Mouse (Mus musculus) lung, embryonic 14.5 days (tissue): ENCODE data around the gene Wipf2. TPM values are rescaled to one million over a fixed set of nuclear protein-coding genes. Genes with fewer than 3 reads are reported as not detected.

Experiments used
- ATAC-seq: fragments of 200-750 bp; cut with Nextera tagmentation; 2 replicates; pipeline ENCODE4 v1.8.0; 2017; ENCODE audit warnings: mild to moderate bottlenecking, moderate TSS enrichment, moderate library complexity; ENCODE audit not compliant: insufficient read depth
- DNase-seq: peaks from one replicate; pipeline ENCODE4 v3.0.0-alpha.2; 2015
- H3K27ac ChIP-seq: fragments of 300-500 bp; sonication (generic); 2 replicates; pipeline ENCODE4 v1.5.1; 2014; ENCODE audit warnings: low read depth, mild to moderate bottlenecking, moderate library complexity
- H3K27me3 ChIP-seq: fragments of 300-500 bp; sonication (generic); 2 replicates; pipeline ENCODE4 v1.6.1; 2014; ENCODE audit warnings: low read length, control low read depth; ENCODE audit not compliant: insufficient read depth
- H3K36me3 ChIP-seq: fragments of 300-500 bp; sonication (generic); 2 replicates; pipeline ENCODE4 v1.6.1; 2014; ENCODE audit warnings: control low read depth; ENCODE audit not compliant: insufficient read depth
- H3K4me1 ChIP-seq: fragments of 300-500 bp; sonication (generic); 2 replicates; pipeline ENCODE4 v1.6.1; 2014; ENCODE audit warnings: antibody characterized with exemption, control low read depth; ENCODE audit not compliant: insufficient read depth
- H3K4me2 ChIP-seq: fragments of 300-500 bp; sonication (generic); 2 replicates; pipeline ENCODE4 v1.6.1; 2014; ENCODE audit warnings: mild to moderate bottlenecking
- H3K4me3 ChIP-seq: fragments of 300-500 bp; sonication (generic); 2 replicates; pipeline ENCODE4 v1.5.1; 2014; ENCODE audit warnings: low read depth, low read length
- H3K9ac ChIP-seq: fragments of 300-500 bp; sonication (generic); 2 replicates; pipeline ENCODE4 v1.6.1; 2014
- H3K9me3 ChIP-seq: fragments of 300-500 bp; sonication (generic); 2 replicates; pipeline ENCODE4 v1.6.1; 2016; ENCODE audit warnings: low read depth, low read length, control low read depth
- CTCF ChIP-seq: IDR thresholded peaks from 2 replicates; pipeline ENCODE4 v1.5.1; 2016; ENCODE audit warnings: antibody characterized with exemption, low read depth
- WGBS: fragments of 180-500 bp; shearing (Covaris S2); extraction: QIAGEN DNeasy Blood & Tissue Kit; methylation state at CpG from one replicate; pipeline ENCODE4 v1.1.7; 2014; 5-methylcytosine and 5-hydroxymethylcytosine counted together
- polyA plus RNA-seq: library from polyadenylated mRNA; unstranded; fragments of >200 nt; fragmentation: Nextera tagmentation; extraction: Ambion mirVana; gene quantifications from 2 replicates; pipeline ENCODE4 v1.2.1, GENCODE M21; 2014

Gene Wipf2
- polyA plus RNA-seq, 1 experiment from 2014 or later: 4.7 TPM

GRCm38 (mm10) chr11:98942923-98943641 lies 79.6 kb downstream of the Wipf2 start:
- no peak for TF ChIP-seq CTCF
- peak overlapping the region; percentile 20; the same call in 1 of the 2 replicates for H3K9ac ChIP-seq
- peak; percentile 90 for DNase-seq
- H3K27ac ChIP-seq: peak overlapping the region; percentile 99
- H3K4me2 ChIP-seq: peak overlapping the region; percentile 94
- ATAC-seq: peak; percentile 39
- peaks cover 77% of the 10 kb centered on the region for H3K4me1 ChIP-seq
- no peaks in the 10 kb centered on the region for H3K27me3 ChIP-seq
- WGBS: 38% methylated on average over 8 of the region's 8 CpGs
- no peak overlapping the region; the same call in 1 of the 2 replicates for H3K4me3 ChIP-seq
- H3K9me3 ChIP-seq: no peaks in the 10 kb centered on the region
- H3K36me3 ChIP-seq: no peaks in the 10 kb centered on the region; the same call in 1 of the 2 replicates

- Histone ChIP-seq H3K36me3 (no peaks in the 10 kb centered on the region; the same call in 1 of the 2 replicates), H3K27ac (peak overlapping the region; percentile 99), H3K4me1 (peaks cover 71% of the 10 kb centered on the region), H3K4me2 (peak overlapping the region; percentile 94), H3K9ac (peak overlapping the region; percentile 1; the same call in 1 of the 2 replicates), H3K27me3 (no peaks in the 10 kb centered on the region), H3K4me3 (no peak overlapping the region), H3K9me3 (no peaks in the 10 kb centered on the region)
- DNase-seq: peak; percentile 68
- 32% methylated on average over 14 of the region's 14 CpGs for WGBS
- no peak for TF ChIP-seq CTCF
- no peak for ATAC-seq
Measured at GRCm38 (mm10) chr11:98943741-98944461, 80.5 kb downstream of the Wipf2 start.

- Histone ChIP-seq H3K9ac (peak overlapping the region; percentile 41; the same call in 1 of the 2 replicates), H3K4me2 (peak overlapping the region; percentile 94), H3K4me3 (no peak overlapping the region), H3K9me3 (no peaks in the 10 kb centered on the region), H3K27me3 (no peaks in the 10 kb centered on the region), H3K4me1 (peaks cover 63% of the 10 kb centered on the region), H3K36me3 (peaks cover 4% of the 10 kb centered on the region; the same call in 1 of the 2 replicates), H3K27ac (peak overlapping the region; percentile 99)
- no peak for TF ChIP-seq CTCF
- ATAC-seq (no peak), DNase-seq (peak; percentile 16)
- WGBS: 20% methylated on average over 11 of the region's 11 CpGs
Measured at GRCm38 (mm10) chr11:98944897-98945604, 81.6 kb downstream of the Wipf2 start.

- no peaks in the 10 kb centered on the region for H3K27me3 ChIP-seq
- no peak for ATAC-seq
- H3K9ac ChIP-seq: peak overlapping the region; percentile 13; the same call in 1 of the 2 replicates
- no peak for DNase-seq
- peak overlapping the region; percentile 23; the same call in 1 of the 2 replicates for H3K4me2 ChIP-seq
- no peak overlapping the region for H3K4me3 ChIP-seq
- no peaks in the 10 kb centered on the region for H3K9me3 ChIP-seq
- no peak for TF ChIP-seq CTCF
- H3K27ac ChIP-seq: peak overlapping the region; percentile 99
- H3K4me1 ChIP-seq: peaks cover 59% of the 10 kb centered on the region
- peaks cover 10% of the 10 kb centered on the region; the same call in 1 of the 2 replicates for H3K36me3 ChIP-seq
- WGBS: 49% methylated on average over 3 of the region's 3 CpGs
Measured at GRCm38 (mm10) chr11:98945605-98945977, 82.2 kb downstream of the Wipf2 start.

GRCm38 (mm10) chr11:98947969-98948569 lies 84.6 kb downstream of the Wipf2 start:
- peaks cover 48% of the 10 kb centered on the region for H3K4me1 ChIP-seq
- H3K4me2 ChIP-seq: no peak overlapping the region
- no peak for TF ChIP-seq CTCF
- ATAC-seq (no peak), DNase-seq (no peak)
- no peaks in the 10 kb centered on the region for H3K9me3 ChIP-seq
- 64% methylated on average over 18 of the region's 18 CpGs for WGBS
- H3K27ac ChIP-seq: no peak overlapping the region
- H3K36me3 ChIP-seq: peaks cover 28% of the 10 kb centered on the region
- no peak overlapping the region for H3K9ac ChIP-seq
- no peak overlapping the region for H3K4me3 ChIP-seq
- H3K27me3 ChIP-seq: no peaks in the 10 kb centered on the region

- no peak for TF ChIP-seq CTCF
- no peak overlapping the region for H3K4me3 ChIP-seq
- no peak for ATAC-seq
- peaks cover 47% of the 10 kb centered on the region for H3K4me1 ChIP-seq
- no peaks in the 10 kb centered on the region for H3K9me3 ChIP-seq
- H3K36me3 ChIP-seq: peaks cover 28% of the 10 kb centered on the region
- no peaks in the 10 kb centered on the region for H3K27me3 ChIP-seq
- 65% methylated on average over 12 of the region's 12 CpGs for WGBS
- no peak overlapping the region for H3K4me2 ChIP-seq
- H3K9ac ChIP-seq: 0 out of 2 replicates have a peak overlapping the region, but pooled peaks have one; percentile 9
- DNase-seq: no peak
- H3K27ac ChIP-seq: no peak overlapping the region
Measured at GRCm38 (mm10) chr11:98949242-98949957, 86.0 kb downstream of the Wipf2 start.
